8 mouse cellular contexts compared by ENCODE assay signal in genomic region chr2:91256256-91257125, GRCm38 (mm10). TPM values are rescaled to one million over a fixed set of nuclear protein-coding genes. Genes with fewer than 3 reads are reported as not detected.
DNase-seq lines count a peak whose midpoint lies in the region; ATAC-seq and TF ChIP-seq lines count a peak whose summit lies in the region.

No protein-coding gene starts in this region.

- TF ChIP-seq CTCF in cortical plate, adult 2 months (IDR thresholded peaks at IDR 0.05; ENCODE audit: extremely low read depth, insufficient read depth, low read length) = no peak

- H3K4me2 ChIP-seq in intestine, embryonic 15.5 days (replicated peaks) = peak overlapping the region; percentile 97
- H3K4me2 ChIP-seq in liver, embryonic 16.5 days (ENCODE audit: low read depth, low read length) = peak overlapping the region; percentile 43
- H3K4me2 ChIP-seq in neural tube, embryonic 13.5 days = peak overlapping the region; percentile 98

- peaks cover 14% of the 10 kb centered on the region; the same call in 1 of the 2 replicates for H3K27me3 ChIP-seq in intestine, embryonic 15.5 days (replicated peaks)
- H3K27me3 ChIP-seq in liver, embryonic 16.5 days (ENCODE audit: control insufficient read depth, insufficient read depth, low read depth, low read length) = peaks cover 75% of the 10 kb centered on the region
- peaks cover 42% of the 10 kb centered on the region for H3K27me3 ChIP-seq in neural tube, embryonic 13.5 days

- peak; percentile 38; the same call in 1 of the 2 replicates for TF ChIP-seq POLR2A in cortical plate, adult 2 months (IDR thresholded peaks at IDR 0.05; ENCODE audit: extremely low read depth, insufficient read depth, low read length)

- peak overlapping the region; percentile 79 for H3K4me3 ChIP-seq in cortical plate, adult 2 months (ENCODE audit: insufficient read depth, low read length)
- peak overlapping the region; percentile 76 for H3K4me3 ChIP-seq in intestine, embryonic 15.5 days (replicated peaks)
- H3K4me3 ChIP-seq in liver, embryonic 16.5 days (ENCODE audit: low read depth, low read length) = peak overlapping the region; percentile 52
- H3K4me3 ChIP-seq in neural tube, embryonic 13.5 days = peak overlapping the region; percentile 50

- H3K36me3 ChIP-seq in intestine, embryonic 15.5 days = no peaks in the 10 kb centered on the region
- no peaks in the 10 kb centered on the region for H3K36me3 ChIP-seq in liver, embryonic 16.5 days (ENCODE audit: control insufficient read depth, insufficient read depth)
- H3K36me3 ChIP-seq in neural tube, embryonic 13.5 days = no peaks in the 10 kb centered on the region

- no peaks in the 10 kb centered on the region for H3K4me1 ChIP-seq in cortical plate, adult 2 months (ENCODE audit: control insufficient read depth, insufficient read depth, low read length)
- H3K4me1 ChIP-seq in intestine, embryonic 15.5 days (replicated peaks) = peaks cover 24% of the 10 kb centered on the region
- H3K4me1 ChIP-seq in liver, embryonic 16.5 days (ENCODE audit: control insufficient read depth, low read depth, low read length) = peaks cover 5% of the 10 kb centered on the region
- H3K4me1 ChIP-seq in neural tube, embryonic 13.5 days (replicated peaks) = peaks cover 46% of the 10 kb centered on the region

- ATAC-seq in granulocyte monocyte progenitor cell, adult 5-6 weeks (replicated peaks; ENCODE audit: poor library complexity, severe bottlenecking) = peak; percentile 65
- peak; percentile 84 for ATAC-seq in intestine, embryonic 15.5 days
- ATAC-seq in liver, embryonic 16.5 days (ENCODE audit: low read depth) = peak; percentile 73
- peak; percentile 60; the same call in 1 of the 2 replicates for ATAC-seq in neural tube, embryonic 13.5 days (ENCODE audit: low read depth)
- ATAC-seq in monocyte, adult 5-6 weeks (replicated peaks; ENCODE audit: insufficient number of reproducible peaks, low FRiP score, low TSS enrichment, poor library complexity, severe bottlenecking) = no peak

- peak overlapping the region; percentile 43; the same call in 1 of the 2 replicates for H3K27ac ChIP-seq in cortical plate, adult 2 months (ENCODE audit: insufficient read depth, low read length)
- peak overlapping the region; percentile 42; the same call in 1 of the 2 replicates for H3K27ac ChIP-seq in intestine, embryonic 15.5 days
- H3K27ac ChIP-seq in liver, embryonic 16.5 days (ENCODE audit: low read length) = 0 out of 2 replicates have a peak overlapping the region, but pooled peaks have one; percentile 1
- peak overlapping the region; percentile 33 for H3K27ac ChIP-seq in neural tube, embryonic 13.5 days (replicated peaks)

- peak; percentile 42 to 77 for DNase-seq in urinary bladder, adult 18-20 months (ENCODE audit: low spot score in 2 of 2)
- no peak for DNase-seq in urinary bladder, postnatal 10 days (ENCODE audit: low spot score)

- no peaks in the 10 kb centered on the region for H3K9me3 ChIP-seq in intestine, embryonic 15.5 days
- H3K9me3 ChIP-seq in liver, embryonic 16.5 days (replicated peaks; ENCODE audit: control insufficient read depth, low read length) = no peaks in the 10 kb centered on the region
- H3K9me3 ChIP-seq in neural tube, embryonic 13.5 days = no peaks in the 10 kb centered on the region

- under 1% methylated on average over 52 of the region's 52 CpGs for WGBS in intestine, embryonic 15.5 days
- 2% methylated on average over 52 of the region's 52 CpGs for WGBS in liver, embryonic 16.5 days (ENCODE audit: insufficient replicate concordance)
- under 1% methylated on average over 52 of the region's 52 CpGs for WGBS in neural tube, embryonic 13.5 days

- H3K9ac ChIP-seq in intestine, embryonic 15.5 days = peak overlapping the region; percentile 65
- peak overlapping the region; percentile 6 for H3K9ac ChIP-seq in liver, embryonic 16.5 days (ENCODE audit: low read depth, low read length)
- peak overlapping the region; percentile 65 for H3K9ac ChIP-seq in neural tube, embryonic 13.5 days

RNA-seq across cellular contexts. Expression of gene Pacsin3, which starts 0.7 kb away (rescaled TPM):
- polyA plus RNA-seq in cortical plate, adult 2 months (2012; rRNA removed) = 90.4 and 100 TPM in 2 replicates
- total RNA-seq in granulocyte monocyte progenitor cell, adult 5-6 weeks (2014; fragmentation: Nextera tagmentation) = not detected in 2 replicates
- 1.5 TPM in 1 of 2 replicates, not detected in the other for total RNA-seq in granulocyte monocyte progenitor cell, adult 5-6 weeks (2017)
- 21.3 and 22.3 TPM in 2 replicates for polyA plus RNA-seq in intestine, embryonic 15.5 days (2015; fragmentation: Nextera tagmentation; extraction: Ambion mirVana)
- 18.2 and 19.9 TPM in 2 replicates for polyA plus RNA-seq in liver, embryonic 16.5 days (2015; fragmentation: Nextera tagmentation; extraction: Ambion mirVana)
- 14.8 and 15.3 TPM in 2 replicates for polyA plus RNA-seq in neural tube, embryonic 13.5 days (2015; fragmentation: Nextera tagmentation; extraction: Ambion mirVana)
- 0.53 TPM in 1 of 3 replicates, not detected in the others for total RNA-seq in monocyte, adult 5-6 weeks (2017)

RNA-seq across cellular contexts. Expression of gene Arfgap2, which starts 8.3 kb away (rescaled TPM):
- polyA plus RNA-seq in cortical plate, adult 2 months (2012; rRNA removed) = 32.7 and 34.9 TPM in 2 replicates
- 41.7 and 46.5 TPM in 2 replicates for total RNA-seq in granulocyte monocyte progenitor cell, adult 5-6 weeks (2014; fragmentation: Nextera tagmentation)
- 42.4 and 46.6 TPM in 2 replicates for total RNA-seq in granulocyte monocyte progenitor cell, adult 5-6 weeks (2017)
- polyA plus RNA-seq in intestine, embryonic 15.5 days (2015; fragmentation: Nextera tagmentation; extraction: Ambion mirVana) = 72.0 and 75.6 TPM in 2 replicates
- 64.8 and 65.8 TPM in 2 replicates for polyA plus RNA-seq in liver, embryonic 16.5 days (2015; fragmentation: Nextera tagmentation; extraction: Ambion mirVana)
- polyA plus RNA-seq in neural tube, embryonic 13.5 days (2015; fragmentation: Nextera tagmentation; extraction: Ambion mirVana) = 64.5 and 67.0 TPM in 2 replicates
- total RNA-seq in monocyte, adult 5-6 weeks (2017) = 34.0 to 45.8 TPM (median 35.3 TPM) in 3 replicates

RNA-seq across cellular contexts. Expression of gene Ddb2, which starts 19.7 kb away (rescaled TPM):
- polyA plus RNA-seq in cortical plate, adult 2 months (2012; rRNA removed) = 37.4 and 41.3 TPM in 2 replicates
- total RNA-seq in granulocyte monocyte progenitor cell, adult 5-6 weeks (2014; fragmentation: Nextera tagmentation) = 18.4 and 22.8 TPM in 2 replicates
- 9.9 and 11.2 TPM in 2 replicates for total RNA-seq in granulocyte monocyte progenitor cell, adult 5-6 weeks (2017)
- 14.8 and 17.4 TPM in 2 replicates for polyA plus RNA-seq in intestine, embryonic 15.5 days (2015; fragmentation: Nextera tagmentation; extraction: Ambion mirVana)
- 5.9 and 6.2 TPM in 2 replicates for polyA plus RNA-seq in liver, embryonic 16.5 days (2015; fragmentation: Nextera tagmentation; extraction: Ambion mirVana)
- polyA plus RNA-seq in neural tube, embryonic 13.5 days (2015; fragmentation: Nextera tagmentation; extraction: Ambion mirVana) = 11.7 and 14.1 TPM in 2 replicates
- total RNA-seq in monocyte, adult 5-6 weeks (2017) = 8.5 to 15.4 TPM (median 8.8 TPM) in 3 replicates

RNA-seq across cellular contexts. Expression of gene Acp2, which starts 53.8 kb away (rescaled TPM):
- polyA plus RNA-seq in cortical plate, adult 2 months (2012; rRNA removed) = 34.2 and 35.3 TPM in 2 replicates
- total RNA-seq in granulocyte monocyte progenitor cell, adult 5-6 weeks (2014; fragmentation: Nextera tagmentation) = 21.8 and 22.6 TPM in 2 replicates
- total RNA-seq in granulocyte monocyte progenitor cell, adult 5-6 weeks (2017) = 16.0 and 17.0 TPM in 2 replicates
- polyA plus RNA-seq in intestine, embryonic 15.5 days (2015; fragmentation: Nextera tagmentation; extraction: Ambion mirVana) = 20.4 and 20.9 TPM in 2 replicates
- polyA plus RNA-seq in liver, embryonic 16.5 days (2015; fragmentation: Nextera tagmentation; extraction: Ambion mirVana) = 10.6 and 11.3 TPM in 2 replicates
- polyA plus RNA-seq in neural tube, embryonic 13.5 days (2015; fragmentation: Nextera tagmentation; extraction: Ambion mirVana) = 37.2 and 43.3 TPM in 2 replicates
- 16.0 to 20.6 TPM (median 17.2 TPM) in 3 replicates for total RNA-seq in monocyte, adult 5-6 weeks (2017)

RNA-seq across cellular contexts. Expression of gene Nr1h3, which starts 53.9 kb away (rescaled TPM):
- 8.2 and 8.3 TPM in 2 replicates for polyA plus RNA-seq in cortical plate, adult 2 months (2012; rRNA removed)
- 0.15 and 3.6 TPM in 2 replicates for total RNA-seq in granulocyte monocyte progenitor cell, adult 5-6 weeks (2014; fragmentation: Nextera tagmentation)
- total RNA-seq in granulocyte monocyte progenitor cell, adult 5-6 weeks (2017) = 0.15 and 1.1 TPM in 2 replicates
- polyA plus RNA-seq in intestine, embryonic 15.5 days (2015; fragmentation: Nextera tagmentation; extraction: Ambion mirVana) = 12.8 and 14.3 TPM in 2 replicates
- 18.8 and 20.8 TPM in 2 replicates for polyA plus RNA-seq in liver, embryonic 16.5 days (2015; fragmentation: Nextera tagmentation; extraction: Ambion mirVana)
- 1.1 and 1.5 TPM in 2 replicates for polyA plus RNA-seq in neural tube, embryonic 13.5 days (2015; fragmentation: Nextera tagmentation; extraction: Ambion mirVana)
- total RNA-seq in monocyte, adult 5-6 weeks (2017) = 6.7 to 13.1 TPM (median 9.3 TPM) in 3 replicates

Comparison
In these comparisons a context has a peak if more than half of its experiments do, and no peak if none do; other contexts are left out.
1. H3K4me2 ChIP-seq: peak in every context shown above with its lines; median percentile 98 in neural tube, embryonic 13.5 days; 97 in intestine, embryonic 15.5 days; 43 in liver, embryonic 16.5 days.
2. H3K9ac ChIP-seq: peak in every context shown above with its lines; median percentile 65 in intestine, embryonic 15.5 days; 65 in neural tube, embryonic 13.5 days; 6 in liver, embryonic 16.5 days.